Mouse (Mus musculus): ENCODE data around the gene Nae1.

- TF ChIP-seq CTCF (IDR thresholded peaks at IDR 0.05) (no peak), POLR2A (IDR thresholded peaks at IDR 0.05; ENCODE audit: insufficient read depth, low read depth, low read length) (no peak)
Measured at GRCm38 (mm10) chr8:104472465-104472864, 62.0 kb downstream of the Nae1 start.

Data from heart, adult 2 months (tissue).